Mouse (Mus musculus) central nervous system, embryonic 18 days (tissue): Measurements from ENCODE around the gene Rgs4. TPM values are rescaled to one million over a fixed set of nuclear protein-coding genes. Genes with fewer than 3 reads are reported as not detected.

ENCODE experiments used
- polyA plus RNA-seq: library from polyadenylated mRNA; depleted of rRNA; stranded (reverse); fragments of >200 nt; gene quantifications from 2 replicates; pipeline ENCODE4 v1.2.3, GENCODE M21; 2012; rRNA removed

Gene Rgs4
- polyA plus RNA-seq, result 62.3 and 63.1 TPM in 2 replicates

GRCm38 (mm10) chr1:169747473-169747872 is at the start of gene Rgs4:
Gene Rgs4 (minus strand): TSS chr1:169747642.

Other genes with a start within 250 kb of the Rgs4 start
- gene Nuf2, start 216.2 kb downstream of the Rgs4 start, polyA plus RNA-seq, result 7.4 and 8.5 TPM in 2 replicates
- 44.6 and 44.8 TPM in 2 replicates for gene Rgs5, start 92.1 kb downstream of the Rgs4 start, polyA plus RNA-seq
- gene Ccdc190, start 181.0 kb upstream of the Rgs4 start, polyA plus RNA-seq, result 7.8 and 11.3 TPM in 2 replicates
- 15.0 and 18.6 TPM in 2 replicates for gene Hsd17b7, start 221.6 kb upstream of the Rgs4 start, polyA plus RNA-seq